Mouse (Mus musculus) limb, embryonic 12.5 days (tissue): Measurements from ENCODE around the gene A730071L15Rik. TPM values are rescaled to one million over a fixed set of nuclear protein-coding genes. Genes with fewer than 3 reads are reported as not detected.

Source experiments
- ATAC-seq: fragments of 200-750 bp; cut with Nextera tagmentation; 2 replicates; pipeline ENCODE4 v1.8.0; 2017; ENCODE audit warnings: low read depth, moderate TSS enrichment; ENCODE audit not compliant: insufficient number of reproducible peaks, insufficient read depth, low FRiP score, low TSS enrichment
- H3K27ac ChIP-seq: fragments of 300-500 bp; sonication (generic); 2 replicates; pipeline ENCODE4 v1.5.1; 2016; ENCODE audit warnings: mild to moderate bottlenecking, moderate library complexity
- H3K27me3 ChIP-seq: fragments of 300-500 bp; sonication (generic); 2 replicates; pipeline ENCODE4 v1.6.1; 2016; ENCODE audit warnings: mild to moderate bottlenecking, moderate library complexity
- H3K36me3 ChIP-seq: fragments of 300-500 bp; sonication (generic); 2 replicates; pipeline ENCODE4 v1.6.1; 2016; ENCODE audit warnings: mild to moderate bottlenecking, moderate library complexity
- H3K4me1 ChIP-seq: fragments of 300-500 bp; sonication (generic); replicated peaks from 2 replicates; pipeline ENCODE4 v1.6.1; 2016
- H3K4me2 ChIP-seq: fragments of 300-500 bp; sonication (generic); 2 replicates; pipeline ENCODE4 v1.6.1; 2016; ENCODE audit warnings: mild to moderate bottlenecking, moderate library complexity
- H3K4me3 ChIP-seq: fragments of 300-500 bp; sonication (generic); replicated peaks from 2 replicates; pipeline ENCODE4 v1.5.1; 2016; ENCODE audit warnings: mild to moderate bottlenecking
- H3K9ac ChIP-seq: fragments of 300-500 bp; sonication (generic); replicated peaks from 2 replicates; pipeline ENCODE4 v1.6.1; 2016; ENCODE audit warnings: mild to moderate bottlenecking, moderate library complexity
- H3K9me3 ChIP-seq: fragments of 300-500 bp; sonication (generic); 2 replicates; pipeline ENCODE4 v1.6.1; 2016; ENCODE audit warnings: mild to moderate bottlenecking, moderate library complexity
- WGBS: fragments of 180-500 bp; shearing (Covaris S2); methylation state at CpG from one replicate; pipeline ENCODE4 v1.1.7; 2016; 5-methylcytosine and 5-hydroxymethylcytosine counted together
- polyA plus RNA-seq: library from polyadenylated mRNA; unstranded; fragments of >200 nt; fragmentation: Nextera tagmentation; extraction: Ambion mirVana; gene quantifications from 2 replicates; pipeline ENCODE4 v1.2.1, GENCODE M21; 2016

Gene A730071L15Rik
- polyA plus RNA-seq, 1 experiment from 2014 or later = 0.65 TPM

- peaks cover 12% of the 10 kb centered on the region for H3K4me1 ChIP-seq
- 62% methylated on average over 11 of the region's 11 CpGs for WGBS
- H3K27ac ChIP-seq = no peak overlapping the region
- peaks cover 9% of the 10 kb centered on the region; the same call in 1 of the 2 replicates for H3K36me3 ChIP-seq
- no peaks in the 10 kb centered on the region for H3K27me3 ChIP-seq
- no peak overlapping the region for H3K9ac ChIP-seq
- no peak overlapping the region for H3K4me3 ChIP-seq
- no peaks in the 10 kb centered on the region for H3K9me3 ChIP-seq
- no peak overlapping the region for H3K4me2 ChIP-seq
- ATAC-seq = no peak
These were observed 15.5 kb upstream of the A730071L15Rik start for GRCm38 (mm10) chr11:6184202-6184935.

DNA sequence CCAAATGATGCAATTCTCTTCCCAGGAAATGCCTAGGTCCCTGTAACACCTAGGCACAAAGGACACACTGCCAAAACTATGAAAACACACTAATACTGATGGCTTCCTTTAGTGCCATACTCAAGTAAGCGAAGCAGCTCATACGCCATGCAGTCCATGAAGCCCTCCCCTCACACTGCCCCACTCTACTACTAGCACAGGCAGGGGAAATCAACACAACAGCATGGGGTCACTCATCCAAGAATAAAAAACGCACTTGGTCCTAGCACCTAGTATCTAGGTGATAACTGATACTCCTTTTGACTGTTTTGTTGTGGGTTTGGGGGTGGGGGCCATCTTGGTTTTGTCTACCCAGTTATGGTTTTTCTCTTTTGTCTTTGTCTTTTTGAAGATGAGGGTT lies 12.4 kb upstream of the A730071L15Rik start:
- WGBS = 97% methylated on average over 3 of the region's 3 CpGs
- ATAC-seq = no peak

GRCm38 (mm10) chr11:6187878-6188277 lies 12.0 kb upstream of the A730071L15Rik start:
- H3K9me3 ChIP-seq = no peaks in the 10 kb centered on the region
- H3K4me3 ChIP-seq = no peak overlapping the region
- peaks cover 11% of the 10 kb centered on the region for H3K4me1 ChIP-seq
- H3K27me3 ChIP-seq = no peaks in the 10 kb centered on the region
- H3K27ac ChIP-seq = no peak overlapping the region
- WGBS = 18% methylated on average over 2 of the region's 2 CpGs
- ATAC-seq = no peak
- H3K9ac ChIP-seq = no peak overlapping the region
- peaks cover 40% of the 10 kb centered on the region for H3K36me3 ChIP-seq
- no peak overlapping the region for H3K4me2 ChIP-seq

More for the DNA sequence above, 12.4 kb upstream of the A730071L15Rik start:
- Histone ChIP-seq H3K4me1 (peaks cover 11% of the 10 kb centered on the region), H3K9me3 (no peaks in the 10 kb centered on the region), H3K9ac (no peak overlapping the region), H3K4me2 (no peak overlapping the region), H3K36me3 (peaks cover 35% of the 10 kb centered on the region), H3K27me3 (no peaks in the 10 kb centered on the region), H3K4me3 (no peak overlapping the region), H3K27ac (no peak overlapping the region)

- Histone ChIP-seq H3K4me1 (peaks cover 12% of the 10 kb centered on the region), H3K4me3 (no peak overlapping the region), H3K36me3 (peaks cover 21% of the 10 kb centered on the region), H3K9ac (no peak overlapping the region), H3K9me3 (no peaks in the 10 kb centered on the region), H3K27me3 (no peaks in the 10 kb centered on the region), H3K27ac (no peak overlapping the region), H3K4me2 (no peak overlapping the region)
- WGBS = 92% methylated on average over 8 of the region's 8 CpGs
- ATAC-seq = no peak
These were observed 3.0 kb upstream of the A730071L15Rik start for GRCm38 (mm10) chr11:6196780-6197179.

DNA sequence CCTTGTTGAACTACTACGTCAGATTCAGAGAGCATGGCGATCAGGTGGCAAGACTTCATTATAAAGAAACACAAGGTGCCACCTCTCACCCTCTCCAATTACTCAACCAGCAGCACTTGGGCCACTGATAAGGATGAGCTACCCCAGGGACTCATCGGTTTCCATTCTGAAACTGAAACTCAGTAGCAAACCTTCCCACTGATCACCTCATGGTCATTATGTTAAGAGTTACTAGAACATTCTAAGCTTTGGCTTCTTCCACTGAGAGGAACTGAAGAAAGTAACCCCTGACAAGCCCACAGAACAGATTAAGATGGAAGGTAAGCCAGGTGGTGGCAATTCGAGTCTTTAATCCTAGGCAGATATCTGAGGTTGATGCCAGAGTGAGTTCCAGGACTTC lies 1.4 kb upstream of the A730071L15Rik start:
- Histone ChIP-seq H3K4me2 (peak overlapping the region; percentile 93), H3K9ac (no peak overlapping the region), H3K27ac (no peak overlapping the region), H3K9me3 (no peaks in the 10 kb centered on the region), H3K36me3 (peaks cover 6% of the 10 kb centered on the region; the same call in 1 of the 2 replicates), H3K4me3 (peak overlapping the region; percentile 96), H3K4me1 (peaks cover 12% of the 10 kb centered on the region), H3K27me3 (no peaks in the 10 kb centered on the region)
- no peak for ATAC-seq
- 89% methylated on average over 4 of the region's 4 CpGs for WGBS

DNA sequence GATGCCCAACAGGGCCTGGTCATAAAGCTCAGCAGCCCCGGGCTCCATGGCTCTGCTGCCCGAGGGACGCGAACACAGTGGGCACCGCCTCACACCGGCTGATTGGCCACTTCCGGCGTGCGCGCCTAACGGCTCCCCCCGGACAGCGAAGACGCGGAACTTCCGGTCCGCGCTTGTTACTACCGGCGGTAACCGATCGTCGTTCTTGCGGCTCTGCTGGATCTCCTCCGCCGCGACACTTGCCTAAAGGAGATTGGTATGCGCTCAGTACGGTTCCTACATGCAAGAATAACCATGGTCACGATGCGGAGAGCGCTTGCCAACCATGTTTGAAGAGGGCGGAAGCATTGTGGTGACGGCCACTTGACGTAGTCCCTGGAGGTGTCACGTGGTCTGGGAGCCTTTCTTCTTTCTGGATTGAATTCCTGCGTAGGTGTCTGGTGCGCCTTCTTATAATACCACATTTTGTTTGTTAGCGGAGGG lies 299 bp downstream of the A730071L15Rik start, which contains the start of gene Nudcd3:
Nudcd3 (minus strand) TSS at position 329 of the 483 bp plus-strand sequence.
- peaks cover 12% of the 10 kb centered on the region for H3K4me1 ChIP-seq
- 0 out of 2 replicates have a peak, but pooled peaks cover 1% of the 10 kb centered on the region for H3K9me3 ChIP-seq
- peak within 1 kb of the TSS; percentile 93 for H3K4me2 ChIP-seq
- no peaks in the 10 kb centered on the region for H3K36me3 ChIP-seq
- peak within 1 kb of the TSS; percentile 93 for H3K9ac ChIP-seq
- H3K27me3 ChIP-seq = no peaks in the 10 kb centered on the region
- WGBS = under 1% methylated on average over 39 of the region's 39 CpGs
- peak within 1 kb of the TSS; percentile 96 for H3K4me3 ChIP-seq
- peak; percentile 95 for ATAC-seq
- peak within 1 kb of the TSS; percentile 95 for H3K27ac ChIP-seq

DNA sequence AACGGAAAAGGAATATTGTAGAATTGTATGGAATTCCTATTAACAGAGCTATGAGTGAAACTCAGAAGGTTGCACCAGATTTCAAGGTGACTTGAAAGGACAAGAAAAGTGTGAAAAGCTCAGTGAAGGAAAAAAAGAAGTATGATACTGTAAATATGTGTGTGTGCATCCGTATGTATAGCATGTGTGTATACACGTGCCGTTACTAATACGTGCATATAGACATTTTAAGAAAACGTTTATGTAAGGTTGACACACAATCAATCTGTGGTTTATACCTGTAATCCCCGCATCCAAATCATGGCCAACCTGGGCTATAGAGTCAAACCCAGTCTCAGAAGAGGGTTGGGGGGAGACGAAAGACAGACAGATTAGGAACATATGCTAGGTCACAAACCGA lies 741 bp downstream of the A730071L15Rik start:
- WGBS = 24% methylated on average over 9 of the region's 9 CpGs
- Histone ChIP-seq H3K9me3 (peaks cover 6% of the 10 kb centered on the region; the same call in 1 of the 2 replicates), H3K9ac (peak overlapping the region; percentile 93), H3K36me3 (no peaks in the 10 kb centered on the region), H3K4me1 (peaks cover 12% of the 10 kb centered on the region), H3K27ac (peak overlapping the region; percentile 95; the same call in 1 of the 2 replicates), H3K4me2 (peak overlapping the region; percentile 93), H3K27me3 (no peaks in the 10 kb centered on the region), H3K4me3 (peak overlapping the region; percentile 96)
- no peak for ATAC-seq

- H3K27me3 ChIP-seq = no peaks in the 10 kb centered on the region; the same call in 1 of the 2 replicates
- no peak for ATAC-seq
- WGBS = 81% methylated on average over 2 of the region's 2 CpGs
- no peak overlapping the region for H3K27ac ChIP-seq
- H3K36me3 ChIP-seq = no peaks in the 10 kb centered on the region
- H3K4me3 ChIP-seq = no peak overlapping the region
- no peak overlapping the region for H3K4me2 ChIP-seq
- H3K4me1 ChIP-seq = no peaks in the 10 kb centered on the region
- no peak overlapping the region for H3K9ac ChIP-seq
- H3K9me3 ChIP-seq = peaks cover 9% of the 10 kb centered on the region; the same call in 1 of the 2 replicates
These were observed 7.3 kb downstream of the A730071L15Rik start for GRCm38 (mm10) chr11:6207090-6207489.

GRCm38 (mm10) chr11:6208158-6208557 lies 8.3 kb downstream of the A730071L15Rik start:
- no peak overlapping the region for H3K4me2 ChIP-seq
- no peaks in the 10 kb centered on the region for H3K36me3 ChIP-seq
- no peak overlapping the region for H3K4me3 ChIP-seq
- no peak for ATAC-seq
- no peaks in the 10 kb centered on the region; the same call in 1 of the 2 replicates for H3K27me3 ChIP-seq
- no peaks in the 10 kb centered on the region for H3K4me1 ChIP-seq
- 81% methylated on average over 1 of the region's 1 CpGs for WGBS
- no peak overlapping the region for H3K9ac ChIP-seq
- peaks cover 9% of the 10 kb centered on the region; the same call in 1 of the 2 replicates for H3K9me3 ChIP-seq
- no peak overlapping the region for H3K27ac ChIP-seq

- Histone ChIP-seq H3K9ac (no peak overlapping the region), H3K9me3 (no peaks in the 10 kb centered on the region), H3K27ac (no peak overlapping the region), H3K27me3 (no peaks in the 10 kb centered on the region), H3K4me1 (no peaks in the 10 kb centered on the region), H3K4me3 (no peak overlapping the region), H3K36me3 (no peaks in the 10 kb centered on the region), H3K4me2 (no peak overlapping the region)
- no peak for ATAC-seq
- WGBS = 61% methylated on average over 3 of the region's 3 CpGs
These were observed 17.0 kb downstream of the A730071L15Rik start for GRCm38 (mm10) chr11:6216834-6217233.

GRCm38 (mm10) chr11:6218189-6218896 lies 18.5 kb downstream of the A730071L15Rik start:
- Histone ChIP-seq H3K27me3 (no peaks in the 10 kb centered on the region), H3K9me3 (no peaks in the 10 kb centered on the region), H3K4me1 (no peaks in the 10 kb centered on the region), H3K4me3 (no peak overlapping the region), H3K36me3 (no peaks in the 10 kb centered on the region), H3K27ac (no peak overlapping the region), H3K4me2 (no peak overlapping the region), H3K9ac (no peak overlapping the region)
- 79% methylated on average over 11 of the region's 11 CpGs for WGBS
- ATAC-seq = no peak
